Mouse (Mus musculus) hindlimb bud, embryonic 11.5 days (tissue): ENCODE results near the gene Dlx3.

ENCODE experiments used
- DNase-seq: peaks from one replicate; pipeline ENCODE4 v3.0.0-alpha.2; 2012; ENCODE audit warnings: low read depth, low spot score; ENCODE audit errors: extremely low spot score

The Dlx3 gene

DNA sequence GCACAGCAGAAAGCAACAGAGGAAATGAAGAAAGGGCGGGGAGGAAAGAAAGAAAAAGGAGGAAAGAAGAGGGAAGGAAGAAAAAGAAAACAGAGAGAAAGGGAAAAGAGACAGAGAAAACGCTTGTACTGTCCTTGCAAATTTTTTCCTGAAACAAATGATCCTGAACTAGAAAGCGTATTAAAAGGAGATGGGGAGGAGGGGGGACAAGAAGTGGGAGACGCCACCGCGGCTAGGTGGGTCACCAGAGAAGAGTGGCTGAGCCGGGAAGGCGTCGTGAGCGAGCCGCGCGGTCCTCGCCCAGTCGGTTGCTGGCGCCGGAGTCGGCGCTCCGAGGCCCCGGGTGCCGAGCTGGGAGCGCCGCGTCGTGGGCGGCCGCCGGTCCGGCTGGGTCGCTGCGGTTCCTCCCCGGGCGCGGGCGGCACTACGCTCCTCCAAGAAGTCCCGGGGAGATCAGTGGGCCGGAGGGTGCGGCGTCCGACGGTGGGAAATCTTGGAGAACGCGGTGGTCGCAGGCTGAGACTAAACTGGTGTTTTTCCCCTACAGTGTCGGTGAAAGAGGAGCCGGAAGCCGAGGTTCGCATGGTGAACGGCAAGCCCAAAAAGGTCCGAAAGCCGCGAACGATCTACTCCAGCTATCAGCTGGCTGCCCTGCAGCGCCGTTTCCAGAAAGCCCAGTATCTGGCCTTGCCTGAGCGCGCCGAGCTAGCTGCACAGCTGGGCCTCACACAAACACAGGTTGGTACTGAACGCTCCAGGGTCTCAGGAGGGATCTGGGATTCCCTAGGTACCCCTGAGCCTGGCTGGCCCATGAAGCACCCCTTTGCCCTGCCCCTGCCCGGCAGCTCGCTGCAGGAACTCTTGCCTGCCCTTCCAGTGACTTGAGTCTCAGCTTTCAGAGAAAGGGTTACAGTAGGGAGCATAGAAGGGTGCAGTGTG lies 1.5 kb downstream of the Dlx3 start:
- no peak for DNase-seq

DNA sequence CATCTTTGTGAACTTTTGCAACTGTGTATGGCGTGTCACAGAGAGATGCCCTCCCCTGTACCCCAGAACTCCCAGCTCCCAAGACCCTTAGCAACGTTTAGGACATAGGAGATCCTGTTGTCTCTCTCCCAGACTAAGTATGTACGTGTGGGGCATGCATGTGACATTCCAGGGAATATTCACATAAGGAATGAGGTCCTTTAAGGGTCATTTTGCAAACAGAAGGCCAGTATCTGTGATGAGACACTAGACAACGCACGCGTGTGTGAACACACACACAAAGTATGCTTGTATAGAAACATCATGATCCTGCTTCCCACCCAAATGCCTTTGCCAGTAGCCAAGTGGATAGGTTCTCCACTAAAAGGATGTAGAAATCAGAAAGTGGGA lies 2.2 kb downstream of the Dlx3 start:
- DNase-seq, result no peak

DNA sequence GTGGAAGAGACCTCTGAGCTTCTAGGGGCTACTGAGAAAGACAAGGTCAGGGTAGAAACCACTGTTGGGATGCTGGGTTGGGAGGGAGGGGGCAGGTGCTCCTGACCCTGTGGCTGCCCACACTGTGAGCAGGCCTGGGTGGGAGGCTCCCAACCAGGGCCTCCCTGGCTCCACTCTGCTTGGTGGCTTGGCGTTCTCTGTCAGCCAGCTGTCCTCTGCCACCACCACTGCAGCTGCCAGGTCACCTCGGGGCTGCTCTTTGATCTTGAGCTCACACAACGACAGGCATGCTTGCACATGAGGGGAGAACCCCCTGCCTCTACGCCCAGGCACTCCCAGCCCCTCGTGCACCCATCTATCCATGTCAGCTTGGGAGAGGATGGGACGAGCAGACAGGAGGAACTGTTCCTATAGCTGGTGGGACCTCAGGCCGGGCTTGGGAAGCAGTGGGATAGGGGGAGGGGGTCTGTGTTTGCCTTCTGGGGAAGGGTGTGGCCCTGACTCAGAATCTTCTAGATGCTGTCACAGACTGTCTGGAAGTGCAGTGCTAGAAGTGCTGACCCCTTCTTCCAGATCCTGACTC lies 5.5 kb downstream of the Dlx3 start:
- no peak for DNase-seq

DNA sequence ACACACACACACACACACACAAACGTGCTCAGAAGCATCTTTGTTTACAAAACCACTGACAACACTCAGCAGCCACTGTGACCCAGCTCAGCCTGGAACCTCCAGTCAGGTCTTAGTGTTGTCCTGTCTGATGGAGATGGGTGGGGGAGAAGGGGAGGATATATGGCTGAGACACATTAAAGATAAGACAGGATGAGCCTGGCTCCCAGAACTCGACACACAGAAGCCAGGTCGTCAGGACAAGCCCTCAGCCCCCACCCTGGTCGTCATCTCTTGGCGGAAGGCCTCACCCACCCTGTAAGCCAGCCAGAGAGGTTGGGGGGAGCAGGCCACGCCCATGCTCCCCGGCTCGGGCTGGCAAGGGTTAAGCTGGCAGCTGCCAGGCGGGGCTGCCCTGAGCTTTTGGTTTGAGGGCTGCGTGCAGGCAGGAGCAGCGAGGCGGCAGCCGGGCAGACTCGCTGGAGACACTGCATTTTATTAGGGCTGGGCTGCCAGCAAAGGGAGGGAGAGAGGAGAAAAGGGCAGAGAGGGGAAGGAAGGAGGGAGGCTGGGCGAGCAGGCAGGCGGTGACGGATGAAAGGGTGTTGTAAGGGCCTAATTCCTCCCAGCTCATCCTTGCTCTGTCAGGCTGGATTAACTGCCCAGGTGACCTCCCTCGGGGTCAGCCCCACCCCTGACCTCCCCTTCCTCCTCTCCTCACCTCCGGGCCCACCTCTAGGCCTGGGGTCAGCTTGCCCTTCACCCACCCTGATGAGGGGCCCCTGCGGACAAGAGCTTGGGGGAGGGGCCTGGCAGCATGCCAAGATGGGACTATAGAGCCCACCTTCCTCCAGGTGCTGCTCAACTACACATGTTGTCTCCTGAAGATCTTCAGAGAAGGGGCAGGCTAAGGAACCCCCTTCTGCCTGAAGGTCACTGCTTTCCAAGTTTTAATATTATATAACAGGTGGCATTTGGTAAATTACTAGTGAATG lies 6.6 kb downstream of the Dlx3 start:
- no peak for DNase-seq

DNA sequence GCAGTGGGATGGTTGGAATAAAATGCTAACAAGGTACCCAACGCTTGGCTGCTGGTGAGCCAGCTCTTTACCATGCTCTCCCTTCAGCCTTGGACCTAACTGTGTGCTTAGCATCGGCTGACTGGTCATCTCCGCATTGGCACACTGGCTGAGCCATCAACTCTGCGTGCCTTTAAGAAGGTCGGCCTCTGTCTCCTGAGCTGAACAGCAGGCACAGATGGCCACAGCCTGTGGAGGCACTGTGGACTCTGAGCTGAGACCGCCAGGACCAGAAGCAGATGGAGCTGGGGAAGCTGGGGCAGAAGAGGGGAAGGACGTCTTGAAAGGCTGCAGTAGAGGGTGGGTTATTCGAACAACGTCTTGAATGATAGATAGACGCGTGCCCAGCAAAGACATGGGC lies 8.4 kb downstream of the Dlx3 start:
- DNase-seq, result no peak

DNA sequence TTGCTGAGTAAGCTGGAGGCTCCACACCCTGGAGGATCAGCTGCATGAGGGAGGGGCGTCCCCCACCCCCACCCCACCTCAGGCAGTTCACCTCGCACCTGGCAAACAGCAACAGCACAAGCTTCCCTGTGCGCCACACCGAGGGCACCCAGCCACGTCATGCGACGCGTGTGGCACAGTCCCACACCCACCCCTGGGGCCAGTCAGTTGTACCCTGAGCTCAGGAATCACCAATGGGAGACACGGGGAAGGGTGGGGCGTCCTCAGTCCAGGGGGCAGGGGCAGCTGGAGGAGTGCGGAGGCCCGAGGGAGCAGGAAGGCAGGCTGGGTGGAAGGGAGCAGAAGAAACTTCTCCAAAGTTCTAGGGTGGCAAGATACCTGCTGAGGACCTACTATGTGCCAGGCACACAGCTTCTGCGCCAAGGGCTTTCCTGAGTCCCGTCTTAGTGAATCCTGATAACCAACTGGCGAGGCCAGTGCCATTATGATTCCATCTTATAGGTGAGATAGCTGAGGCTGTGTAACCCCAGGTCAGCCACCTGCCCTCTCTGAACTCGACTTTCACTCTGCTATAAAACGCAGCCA lies 10.8 kb downstream of the Dlx3 start:
- DNase-seq, result no peak

DNA sequence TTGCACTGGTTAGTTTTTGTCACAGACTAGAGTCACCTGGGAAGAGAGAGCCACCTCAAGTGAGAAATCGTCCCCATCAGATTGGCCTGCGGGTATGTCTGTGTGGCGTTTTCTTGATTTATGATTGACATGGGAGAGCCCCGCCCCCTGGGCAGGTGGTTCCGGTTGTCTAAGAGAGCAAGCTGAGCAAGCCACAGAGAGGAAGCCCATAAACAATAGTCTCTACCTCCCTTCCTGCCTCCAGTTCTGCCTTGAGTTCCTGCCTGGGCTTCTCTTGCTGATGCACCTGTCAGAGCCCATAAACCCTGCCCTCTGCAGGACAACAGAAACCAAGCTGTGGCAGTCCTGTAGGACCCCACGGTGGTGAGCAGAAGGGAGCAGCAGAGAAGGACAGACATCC lies 13.4 kb downstream of the Dlx3 start:
- DNase-seq, result no peak

DNA sequence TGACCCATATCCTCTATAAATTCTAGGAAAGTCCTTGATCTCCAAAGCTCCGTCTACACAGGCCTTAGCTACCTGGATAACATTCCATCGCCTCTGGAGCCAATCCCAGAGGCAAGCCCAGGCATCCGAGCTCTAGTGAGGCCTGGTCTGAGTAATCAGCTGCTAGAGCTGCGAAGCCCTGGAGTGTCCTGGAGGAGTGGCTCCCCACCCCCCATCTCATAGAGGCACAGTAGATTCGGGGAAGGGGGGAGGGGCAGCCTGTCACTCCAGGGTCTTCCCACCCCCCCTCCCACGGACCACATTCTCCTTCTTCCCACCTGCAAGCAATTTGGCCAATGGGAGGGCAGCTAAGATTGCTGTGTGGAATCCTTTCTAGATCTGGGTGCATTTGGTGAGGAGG lies 17.4 kb downstream of the Dlx3 start:
- DNase-seq, result no peak

DNA sequence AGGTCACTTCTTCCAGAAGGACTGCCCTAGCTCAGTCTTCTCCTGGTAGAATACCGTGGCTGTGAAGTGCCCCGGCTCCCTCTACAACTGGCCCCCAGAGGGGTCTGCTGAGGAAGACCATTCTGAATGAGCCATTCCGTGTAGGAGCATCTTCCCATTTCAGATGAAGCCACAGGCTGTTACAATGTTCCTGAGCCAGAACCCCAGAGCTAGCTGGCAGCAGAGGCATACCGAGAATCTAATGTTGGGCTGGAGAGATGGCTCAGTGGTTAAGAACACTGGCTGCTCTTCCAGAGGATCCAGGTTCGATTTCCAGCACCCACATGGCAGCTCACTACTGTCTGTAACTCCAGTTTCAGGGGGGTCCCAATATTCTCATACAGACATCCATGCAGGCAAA lies 20.0 kb downstream of the Dlx3 start:
- no peak for DNase-seq

DNA sequence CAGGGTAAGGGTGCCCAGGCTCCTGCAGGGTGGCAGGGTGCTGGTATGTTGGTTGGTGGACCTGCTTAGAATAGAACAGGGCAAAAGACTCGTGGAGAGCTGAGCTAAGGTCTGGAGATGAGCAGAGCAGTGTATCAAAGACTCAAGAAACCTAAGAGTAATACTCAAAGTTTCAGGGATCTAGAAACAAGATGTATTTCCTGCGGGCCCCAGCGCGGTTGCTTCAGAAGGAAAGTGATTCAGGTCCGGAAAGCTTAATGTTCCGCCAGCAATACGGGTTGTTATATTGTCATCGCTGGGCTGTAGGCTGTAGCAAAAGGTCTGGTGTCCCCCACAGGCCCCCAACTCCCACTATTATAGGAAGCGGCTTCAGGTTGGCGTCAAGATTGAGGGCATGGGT lies 22.3 kb downstream of the Dlx3 start:
- no peak for DNase-seq

DNA sequence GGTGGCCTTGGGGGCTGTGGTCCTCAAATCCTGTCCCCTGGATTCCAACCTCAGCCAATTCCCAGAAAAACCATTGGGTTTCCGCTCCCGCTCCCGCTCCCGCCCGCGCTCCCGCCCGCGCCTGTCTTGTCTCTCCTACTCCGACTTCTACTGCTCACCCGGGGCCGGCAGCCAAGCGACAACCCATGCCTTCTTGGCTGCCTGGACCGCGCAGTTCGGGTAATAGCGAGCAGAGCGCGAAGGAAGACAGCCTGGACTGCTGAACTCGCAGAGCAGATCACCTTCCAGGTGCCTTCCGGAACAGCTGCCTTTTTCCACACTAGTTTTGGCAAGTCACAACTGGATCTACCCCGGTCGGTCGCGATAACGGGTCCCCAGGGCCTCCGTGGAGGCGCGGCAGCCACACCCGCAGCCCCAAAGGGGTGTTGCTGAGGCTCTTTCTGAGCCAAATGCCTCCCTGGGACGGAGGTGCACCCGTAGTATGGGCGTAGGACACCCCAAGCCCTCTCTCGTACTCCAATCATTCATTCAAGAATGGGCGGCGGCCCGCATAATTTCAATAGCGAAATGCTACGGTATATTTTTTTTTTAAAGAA lies 23.2 kb downstream of the Dlx3 start:
- DNase-seq, result no peak

DNA sequence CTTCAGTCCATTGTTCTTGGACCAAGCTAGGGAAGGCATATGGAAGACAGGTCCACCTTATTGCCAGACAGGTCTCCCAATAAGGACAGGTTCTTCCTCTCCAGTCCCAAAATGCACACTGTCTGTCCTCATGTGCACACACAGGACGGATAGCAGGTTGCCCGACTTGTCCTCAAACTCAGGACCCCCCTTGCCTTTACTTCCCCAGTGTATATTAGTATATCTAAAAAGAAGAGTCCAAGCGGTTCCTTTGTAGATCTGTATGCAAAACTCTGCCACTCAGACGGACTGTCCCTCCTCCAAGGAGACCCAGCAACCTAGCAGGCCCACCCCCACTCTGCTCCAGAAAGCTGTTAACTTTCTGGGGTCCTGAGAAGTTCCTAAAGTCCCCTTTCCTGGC lies 23.7 kb downstream of the Dlx3 start:
- DNase-seq, result no peak

DNA sequence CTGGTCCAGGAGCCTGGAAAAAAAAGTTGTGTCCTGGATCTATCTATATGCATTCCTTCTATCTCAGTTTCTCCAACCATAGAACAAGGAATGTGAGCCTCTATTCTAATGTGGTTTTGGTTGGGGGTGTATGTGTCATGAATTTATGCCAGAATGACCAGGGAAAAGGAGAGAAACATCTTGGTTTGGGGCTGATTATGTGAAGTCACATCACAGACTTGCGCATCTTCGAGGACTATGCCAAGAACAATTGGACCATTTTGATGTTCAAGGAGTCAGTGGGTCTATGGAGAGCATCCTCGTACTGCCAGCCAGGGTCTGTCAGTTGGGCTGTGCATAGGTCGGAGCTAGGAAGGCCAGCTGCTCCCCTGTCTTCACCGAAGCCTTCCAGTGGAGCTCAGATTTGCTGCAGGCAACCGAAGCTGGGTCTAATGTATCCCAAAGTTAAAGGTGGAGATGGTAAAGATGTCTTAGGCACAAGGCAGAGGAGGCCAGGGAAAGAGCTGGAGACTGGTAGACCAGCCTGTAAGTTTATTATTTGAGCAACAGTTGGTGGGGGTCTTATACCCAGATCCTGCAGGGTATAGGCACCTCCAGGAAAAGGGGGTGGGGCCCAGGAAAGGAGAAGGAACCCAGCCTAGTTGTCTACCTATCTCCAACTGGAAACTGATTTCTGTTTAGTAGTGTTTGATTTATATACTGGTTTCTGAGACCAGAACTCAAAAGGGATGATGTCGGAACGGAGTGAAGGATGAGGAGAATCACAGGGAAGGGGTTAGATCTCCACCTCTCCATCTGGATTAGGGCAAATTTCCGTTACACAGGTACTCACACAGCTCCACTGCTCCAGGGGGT lies 24.4 kb downstream of the Dlx3 start:
- no peak for DNase-seq

DNA sequence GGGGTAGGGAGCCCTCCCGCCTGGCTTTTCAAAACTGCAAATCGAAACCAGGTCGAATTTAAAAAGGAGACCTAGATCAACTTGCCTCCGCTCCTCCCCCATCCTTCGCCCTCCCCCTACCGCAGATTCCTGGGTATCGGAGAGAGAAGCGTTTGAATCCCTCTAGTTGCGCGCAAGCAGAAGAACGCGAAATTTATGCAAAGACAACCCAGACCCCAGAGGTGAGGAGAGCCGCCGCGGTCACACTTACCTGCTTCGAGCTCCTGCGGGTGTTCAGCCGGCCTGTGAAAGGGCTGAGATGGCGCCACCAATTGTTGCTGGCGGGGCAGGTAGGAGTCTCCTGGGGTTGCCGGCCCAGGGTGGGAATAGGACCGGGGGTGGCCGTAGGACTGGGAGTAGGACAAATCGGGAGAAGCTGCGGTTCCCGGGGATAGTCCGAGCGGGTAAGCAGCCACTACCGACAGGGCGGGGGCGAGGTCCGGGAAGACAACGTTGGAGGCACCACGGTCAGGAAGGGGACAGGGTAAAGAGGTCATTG lies 25.1 kb downstream of the Dlx3 start:
- no peak for DNase-seq

DNA sequence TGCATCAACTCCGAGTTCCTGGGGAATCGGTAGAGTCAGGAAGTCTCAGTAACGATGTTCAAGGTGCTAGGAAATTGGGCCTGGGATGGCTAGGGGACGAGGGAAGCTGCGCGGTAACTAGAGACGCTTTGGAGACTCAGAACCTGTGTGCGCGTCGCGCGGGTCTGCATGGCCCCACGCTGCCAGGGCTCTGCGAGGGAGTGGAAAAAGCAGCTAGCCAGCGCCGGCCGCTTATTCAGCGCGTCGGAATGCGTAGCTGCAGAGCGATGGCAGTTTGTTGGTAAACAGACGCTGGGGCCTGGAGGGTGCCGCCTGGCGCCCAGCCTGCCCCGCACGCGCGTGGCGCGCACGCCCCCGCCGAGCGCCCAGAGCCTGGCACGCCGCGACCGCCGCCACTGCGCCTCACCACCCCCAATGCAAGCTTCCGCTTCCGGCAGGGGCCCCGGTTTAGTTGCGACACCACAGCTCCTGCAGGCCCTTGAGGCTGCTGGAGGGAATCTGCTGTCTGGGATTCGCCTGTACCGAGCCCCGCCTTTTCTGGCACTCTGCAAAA lies 26.0 kb downstream of the Dlx3 start, which contains the start of gene Dlx4:
Gene Dlx4 (minus strand): TSS at position 413 of the 553 bp plus-strand sequence.
- DNase-seq, result no peak

DNA sequence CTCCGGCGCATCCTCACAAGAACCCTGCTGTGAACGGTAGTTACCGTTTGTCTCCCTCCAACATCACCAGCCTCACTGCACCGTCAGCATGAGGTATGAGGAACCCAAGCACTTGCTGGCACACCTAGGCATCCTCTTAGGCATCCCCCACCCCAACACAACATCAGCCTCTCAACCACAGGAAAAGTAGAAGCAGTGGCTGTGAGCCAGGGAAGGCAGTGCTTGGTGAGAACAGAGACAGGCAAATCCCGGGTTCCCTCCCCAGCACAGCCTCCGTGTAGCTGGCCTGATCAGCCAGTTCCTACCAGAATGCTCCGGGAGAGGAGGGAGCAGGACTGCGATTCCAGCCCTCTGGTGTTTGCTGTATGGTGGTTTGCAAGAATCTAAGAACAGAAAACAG lies 28.8 kb downstream of the Dlx3 start:
- no peak for DNase-seq

DNA sequence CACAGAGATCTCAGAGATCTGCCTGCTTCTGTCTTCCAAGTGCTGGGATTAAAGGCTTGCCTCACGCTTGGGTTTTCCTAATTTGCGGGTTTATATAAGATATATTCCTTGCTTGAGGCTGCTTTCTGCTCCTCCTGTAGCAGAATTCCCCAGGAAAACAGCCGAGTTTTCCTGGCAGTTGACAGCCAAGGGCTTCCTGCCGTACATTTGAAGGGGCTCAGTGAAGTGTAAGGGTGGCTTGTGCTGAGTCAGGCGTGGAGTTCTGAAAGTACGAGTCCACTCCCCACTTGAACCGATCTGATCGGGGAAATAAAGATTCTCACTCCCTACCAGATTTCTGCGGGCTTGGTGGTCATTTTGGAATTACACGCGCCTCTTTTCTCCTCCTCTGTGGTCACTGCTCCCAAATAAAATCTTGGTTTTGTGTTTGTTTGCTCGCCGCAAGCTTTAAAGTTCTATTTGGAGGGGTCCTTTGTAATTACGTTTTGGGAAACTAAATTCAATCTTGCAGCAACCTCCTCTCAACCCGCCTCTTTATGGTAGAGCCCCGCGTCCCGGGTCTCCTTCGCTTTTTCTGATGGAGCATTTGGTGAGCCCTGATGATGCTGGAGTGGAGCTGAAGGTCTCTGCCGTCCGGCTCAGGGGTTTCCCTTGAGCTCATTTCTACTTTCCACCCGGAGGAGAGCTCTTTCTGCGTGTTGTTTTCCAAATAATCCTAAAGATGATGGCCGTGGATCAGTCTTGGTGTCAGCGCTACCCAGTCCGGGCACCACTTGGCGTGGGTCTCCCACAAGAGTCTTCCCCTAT lies 29.7 kb downstream of the Dlx3 start:
- DNase-seq, result no peak
